Mouse (Mus musculus) embryonic facial prominence, embryonic 11.5 days (tissue): ENCODE data around the gene Ripk4. TPM values are rescaled to one million over a fixed set of nuclear protein-coding genes. Genes with fewer than 3 reads are reported as not detected.
A peak's percentile ranks its signal among the peaks of the same experiment; 100 is the strongest.

Source experiments
- ATAC-seq: fragments of 200-750 bp; cut with Nextera tagmentation; replicated peaks from 2 replicates; pipeline ENCODE4 v1.8.0; 2017; ENCODE audit warnings: low read depth; ENCODE audit not compliant: insufficient number of reproducible peaks, low FRiP score, low TSS enrichment
- DNase-seq: peaks from one replicate; pipeline ENCODE4 v3.0.0-alpha.2; 2015; ENCODE audit warnings: low spot score
- H3K27ac ChIP-seq: fragments of 300-500 bp; sonication (generic); replicated peaks from 2 replicates; pipeline ENCODE4 v1.5.1; 2014; ENCODE audit warnings: mild to moderate bottlenecking, low read depth, low read length, control low read depth
- H3K27me3 ChIP-seq: fragments of 300-500 bp; sonication (generic); 2 replicates; pipeline ENCODE4 v1.6.1; 2014; ENCODE audit warnings: mild to moderate bottlenecking, low read length, moderate library complexity, mixed read lengths; ENCODE audit not compliant: control insufficient read depth, insufficient read depth
- H3K36me3 ChIP-seq: fragments of 300-500 bp; sonication (generic); replicated peaks from 2 replicates; pipeline ENCODE4 v1.6.1; 2014; ENCODE audit warnings: low read depth, mild to moderate bottlenecking, low read length, moderate library complexity, mixed read lengths; ENCODE audit not compliant: control insufficient read depth, insufficient read depth
- H3K4me1 ChIP-seq: fragments of 300-500 bp; sonication (generic); 2 replicates; pipeline ENCODE4 v1.6.1; 2014; ENCODE audit warnings: low read length, mixed read lengths; ENCODE audit not compliant: control insufficient read depth, insufficient read depth
- H3K4me2 ChIP-seq: fragments of 300-500 bp; sonication (generic); 2 replicates; pipeline ENCODE4 v1.6.1; 2014; ENCODE audit warnings: low read depth, mild to moderate bottlenecking, control low read depth, low read length, moderate library complexity
- H3K4me3 ChIP-seq: fragments of 300-500 bp; sonication (generic); 2 replicates; pipeline ENCODE4 v1.5.1; 2014; ENCODE audit warnings: low read depth, low read length, control low read depth
- H3K9ac ChIP-seq: fragments of 300-500 bp; sonication (generic); replicated peaks from 2 replicates; pipeline ENCODE4 v1.6.1; 2014; ENCODE audit warnings: mild to moderate bottlenecking, control low read depth, low read length
- H3K9me3 ChIP-seq: fragments of 300-500 bp; sonication (generic); replicated peaks from 2 replicates; pipeline ENCODE4 v1.6.1; 2016; ENCODE audit warnings: mild to moderate bottlenecking, low read length, inconsistent platforms, mixed read lengths; ENCODE audit not compliant: control insufficient read depth
- WGBS: fragments of 180-500 bp; shearing (Covaris S2); extraction: QIAGEN DNeasy Blood & Tissue Kit; methylation state at CpG from one replicate; pipeline ENCODE4 v1.1.7; 2014; 5-methylcytosine and 5-hydroxymethylcytosine counted together
- polyA plus RNA-seq: library from polyadenylated mRNA; unstranded; fragments of >200 nt; fragmentation: Nextera tagmentation; extraction: Ambion mirVana; gene quantifications from 2 replicates; pipeline ENCODE4 v1.2.1, GENCODE M21; 2014

Ripk4 gene
- polyA plus RNA-seq, 1 experiment from 2014 or later = 5.9 TPM

- H3K27ac ChIP-seq = no peak overlapping the region
- H3K9me3 ChIP-seq = no peaks in the 10 kb centered on the region
- no peak overlapping the region for H3K4me3 ChIP-seq
- no peak overlapping the region for H3K4me2 ChIP-seq
- H3K9ac ChIP-seq = no peak overlapping the region
- H3K4me1 ChIP-seq = no peaks in the 10 kb centered on the region
- WGBS = 91% methylated on average over 5 of the region's 5 CpGs
- no peaks in the 10 kb centered on the region for H3K27me3 ChIP-seq
- no peak for ATAC-seq
- DNase-seq = no peak
- H3K36me3 ChIP-seq = no peaks in the 10 kb centered on the region
These were observed 19.5 kb upstream of the Ripk4 start for GRCm38 (mm10) chr16:97783057-97783456.

GRCm38 (mm10) chr16:97778353-97779025 lies 14.9 kb upstream of the Ripk4 start:
- peak; percentile 56; the same call in 1 of the 2 replicates for ATAC-seq
- DNase-seq = peak; percentile 81
- H3K27ac ChIP-seq = no peak overlapping the region
- 28% methylated on average over 15 of the region's 15 CpGs for WGBS
- H3K4me3 ChIP-seq = no peak overlapping the region
- no peaks in the 10 kb centered on the region for H3K4me1 ChIP-seq
- no peaks in the 10 kb centered on the region for H3K36me3 ChIP-seq
- H3K27me3 ChIP-seq = no peaks in the 10 kb centered on the region
- no peak overlapping the region for H3K9ac ChIP-seq
- H3K9me3 ChIP-seq = no peaks in the 10 kb centered on the region
- no peak overlapping the region for H3K4me2 ChIP-seq

- peaks cover 29% of the 10 kb centered on the region for H3K27me3 ChIP-seq
- no peaks in the 10 kb centered on the region for H3K9me3 ChIP-seq
- ATAC-seq (no peak), DNase-seq (no peak)
- no peaks in the 10 kb centered on the region for H3K36me3 ChIP-seq
- no peak overlapping the region for H3K4me2 ChIP-seq
- WGBS = 20% methylated on average over 3 of the region's 3 CpGs
- H3K4me1 ChIP-seq = no peaks in the 10 kb centered on the region
- no peak overlapping the region for H3K27ac ChIP-seq
- H3K4me3 ChIP-seq = no peak overlapping the region
- no peak overlapping the region for H3K9ac ChIP-seq
These were observed 2.9 kb upstream of the Ripk4 start for GRCm38 (mm10) chr16:97766501-97766900.

- Histone ChIP-seq H3K4me3 (no peak overlapping the region), H3K4me1 (no peaks in the 10 kb centered on the region), H3K36me3 (no peaks in the 10 kb centered on the region), H3K4me2 (no peak overlapping the region), H3K27ac (no peak overlapping the region), H3K9me3 (no peaks in the 10 kb centered on the region), H3K27me3 (peaks cover 30% of the 10 kb centered on the region), H3K9ac (no peak overlapping the region)
- no peak for ATAC-seq
- DNase-seq = no peak
- WGBS = 57% methylated on average over 2 of the region's 2 CpGs
These were observed 1.0 kb upstream of the Ripk4 start for GRCm38 (mm10) chr16:97764626-97765025.

- peak; percentile 9 for DNase-seq
- H3K4me1 ChIP-seq = no peaks in the 10 kb centered on the region
- H3K4me2 ChIP-seq = peak overlapping the region; percentile 65
- WGBS = 8% methylated on average over 13 of the region's 13 CpGs
- H3K27me3 ChIP-seq = peaks cover 30% of the 10 kb centered on the region
- H3K36me3 ChIP-seq = no peaks in the 10 kb centered on the region
- peak overlapping the region; percentile 37 for H3K4me3 ChIP-seq
- no peak overlapping the region for H3K27ac ChIP-seq
- no peak overlapping the region for H3K9ac ChIP-seq
- ATAC-seq = no peak
- no peaks in the 10 kb centered on the region for H3K9me3 ChIP-seq
These were observed 378 bp upstream of the Ripk4 start for GRCm38 (mm10) chr16:97763990-97764340.

GRCm38 (mm10) chr16:97761782-97762181 lies 1.8 kb downstream of the Ripk4 start:
- Histone ChIP-seq H3K9me3 (no peaks in the 10 kb centered on the region), H3K36me3 (no peaks in the 10 kb centered on the region), H3K4me3 (no peak overlapping the region), H3K27ac (no peak overlapping the region), H3K4me1 (no peaks in the 10 kb centered on the region), H3K4me2 (no peak overlapping the region), H3K27me3 (peaks cover 30% of the 10 kb centered on the region), H3K9ac (no peak overlapping the region)
- DNase-seq = no peak
- 51% methylated on average over 2 of the region's 2 CpGs for WGBS
- ATAC-seq = no peak

GRCm38 (mm10) chr16:97759681-97760080 lies 3.9 kb downstream of the Ripk4 start:
- WGBS = 37% methylated on average over 3 of the region's 3 CpGs
- H3K9ac ChIP-seq = no peak overlapping the region
- no peaks in the 10 kb centered on the region for H3K9me3 ChIP-seq
- H3K36me3 ChIP-seq = no peaks in the 10 kb centered on the region
- ATAC-seq (no peak), DNase-seq (peak; percentile 25)
- peaks cover 27% of the 10 kb centered on the region for H3K27me3 ChIP-seq
- H3K4me1 ChIP-seq = no peaks in the 10 kb centered on the region
- H3K27ac ChIP-seq = no peak overlapping the region
- H3K4me2 ChIP-seq = no peak overlapping the region
- H3K4me3 ChIP-seq = no peak overlapping the region

GRCm38 (mm10) chr16:97758288-97758687 lies 5.3 kb downstream of the Ripk4 start:
- Histone ChIP-seq H3K27me3 (peaks cover 14% of the 10 kb centered on the region), H3K4me1 (no peaks in the 10 kb centered on the region), H3K9ac (no peak overlapping the region), H3K9me3 (no peaks in the 10 kb centered on the region), H3K36me3 (no peaks in the 10 kb centered on the region), H3K4me3 (no peak overlapping the region), H3K27ac (no peak overlapping the region), H3K4me2 (no peak overlapping the region)
- ATAC-seq (no peak), DNase-seq (no peak)
- WGBS = 74% methylated on average over 2 of the region's 2 CpGs
